Mouse (Mus musculus) neural tube, embryonic 13.5 days (tissue): ENCODE data around the gene Gucy2e. TPM values are rescaled to one million over a fixed set of nuclear protein-coding genes. Genes with fewer than 3 reads are reported as not detected.

Source experiments
- ATAC-seq: fragments of 200-750 bp; cut with Nextera tagmentation; 2 replicates; pipeline ENCODE4 v1.8.0; 2017; ENCODE audit warnings: low read depth, mild to moderate bottlenecking, moderate TSS enrichment, moderate library complexity
- H3K27ac ChIP-seq: fragments of 300-500 bp; sonication (generic); replicated peaks from 2 replicates; pipeline ENCODE4 v1.5.1; 2015; ENCODE audit warnings: moderate library complexity, mild to moderate bottlenecking, inconsistent platforms
- H3K27me3 ChIP-seq: fragments of 300-500 bp; sonication (generic); 2 replicates; pipeline ENCODE4 v1.6.1; 2015; ENCODE audit warnings: mild to moderate bottlenecking, inconsistent platforms
- H3K36me3 ChIP-seq: fragments of 300-500 bp; sonication (generic); 2 replicates; pipeline ENCODE4 v1.6.1; 2015; ENCODE audit warnings: mild to moderate bottlenecking, inconsistent platforms
- H3K4me1 ChIP-seq: fragments of 300-500 bp; sonication (generic); replicated peaks from 2 replicates; pipeline ENCODE4 v1.6.1; 2015; ENCODE audit warnings: inconsistent platforms
- H3K4me2 ChIP-seq: fragments of 300-500 bp; sonication (generic); 2 replicates; pipeline ENCODE4 v1.6.1; 2015; ENCODE audit warnings: inconsistent platforms, mild to moderate bottlenecking, moderate library complexity
- H3K4me3 ChIP-seq: fragments of 300-500 bp; sonication (generic); 2 replicates; pipeline ENCODE4 v1.5.1; 2015; ENCODE audit warnings: mild to moderate bottlenecking, inconsistent platforms
- H3K9ac ChIP-seq: fragments of 300-500 bp; sonication (generic); 2 replicates; pipeline ENCODE4 v1.6.1; 2015; ENCODE audit warnings: moderate library complexity, mild to moderate bottlenecking, inconsistent platforms
- H3K9me3 ChIP-seq: fragments of 300-500 bp; sonication (generic); 2 replicates; pipeline ENCODE4 v1.6.1; 2016; ENCODE audit warnings: inconsistent platforms
- WGBS: fragments of 180-500 bp; shearing (Covaris S2); methylation state at CpG from one replicate; pipeline ENCODE4 v1.1.7; 2015; 5-methylcytosine and 5-hydroxymethylcytosine counted together
- polyA plus RNA-seq: library from polyadenylated mRNA; unstranded; fragments of >200 nt; fragmentation: Nextera tagmentation; extraction: Ambion mirVana; gene quantifications from 2 replicates; pipeline ENCODE4 v1.2.1, GENCODE M21; 2015

Gene Gucy2e
- polyA plus RNA-seq, 1 experiment from 2014 or later: 0.21 TPM

GRCm38 (mm10) chr11:69258287-69258686 is 21.5 kb upstream of the Gucy2e start:
- no peak for ATAC-seq
- Histone ChIP-seq H3K27ac (no peak overlapping the region), H3K9me3 (no peaks in the 10 kb centered on the region), H3K4me2 (no peak overlapping the region), H3K4me3 (no peak overlapping the region), H3K4me1 (no peaks in the 10 kb centered on the region), H3K9ac (no peak overlapping the region), H3K27me3 (no peaks in the 10 kb centered on the region; the same call in 1 of the 2 replicates), H3K36me3 (no peaks in the 10 kb centered on the region)
- 57% methylated on average over 5 of the region's 5 CpGs for WGBS

DNA sequence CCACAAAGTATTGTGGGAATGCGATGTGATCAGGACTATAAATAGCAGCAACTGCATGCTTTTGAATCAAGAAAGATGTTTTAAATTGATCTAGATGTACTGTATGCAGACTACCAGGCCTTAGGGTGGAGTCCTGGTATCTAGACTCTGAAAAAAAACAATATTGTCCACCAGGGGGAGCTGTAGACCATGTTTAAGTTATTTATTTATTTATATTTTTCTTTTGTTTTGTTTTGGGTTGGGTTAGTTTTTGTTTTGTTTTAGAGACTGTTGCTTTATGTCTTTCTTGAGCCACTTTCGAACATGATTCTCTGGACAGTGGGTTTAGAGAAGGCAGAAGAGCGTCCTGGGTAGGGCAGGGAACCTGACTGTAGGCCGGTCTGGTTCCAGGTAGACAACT is 21.0 kb upstream of the Gucy2e start:
- no peak overlapping the region for H3K27ac ChIP-seq
- no peaks in the 10 kb centered on the region; the same call in 1 of the 2 replicates for H3K27me3 ChIP-seq
- no peaks in the 10 kb centered on the region for H3K9me3 ChIP-seq
- no peak overlapping the region for H3K9ac ChIP-seq
- H3K4me2 ChIP-seq: no peak overlapping the region
- peak; percentile 56; the same call in 1 of the 2 replicates for ATAC-seq
- no peaks in the 10 kb centered on the region for H3K4me1 ChIP-seq
- 53% methylated on average over 4 of the region's 4 CpGs for WGBS
- H3K36me3 ChIP-seq: no peaks in the 10 kb centered on the region
- no peak overlapping the region for H3K4me3 ChIP-seq

DNA sequence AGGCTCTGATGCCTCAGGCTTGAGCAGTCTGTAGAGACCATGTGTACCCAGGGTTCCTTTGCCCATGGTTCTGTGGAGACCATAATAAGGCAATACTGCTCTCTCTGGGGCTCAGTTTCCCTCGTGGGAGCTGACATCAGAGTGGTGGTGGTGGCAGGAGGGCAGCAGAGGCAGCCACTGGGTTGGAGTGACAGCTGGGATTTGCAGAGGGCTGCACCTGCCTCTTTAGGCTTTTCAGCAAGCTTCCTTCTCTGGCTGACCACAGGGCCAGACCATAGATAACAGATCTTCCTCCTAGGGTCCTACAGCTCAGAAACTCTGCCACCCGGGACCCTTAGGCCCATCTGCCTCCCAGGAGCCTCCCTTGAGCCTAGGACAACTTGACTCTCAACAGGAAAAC is 20.2 kb upstream of the Gucy2e start:
- no peaks in the 10 kb centered on the region for H3K4me1 ChIP-seq
- no peak overlapping the region for H3K4me2 ChIP-seq
- H3K36me3 ChIP-seq: no peaks in the 10 kb centered on the region
- no peaks in the 10 kb centered on the region; the same call in 1 of the 2 replicates for H3K27me3 ChIP-seq
- no peaks in the 10 kb centered on the region for H3K9me3 ChIP-seq
- no peak overlapping the region for H3K4me3 ChIP-seq
- no peak overlapping the region for H3K27ac ChIP-seq
- peak overlapping the region; percentile 38; the same call in 1 of the 2 replicates for H3K9ac ChIP-seq
- WGBS: 73% methylated on average over 2 of the region's 2 CpGs
- ATAC-seq: no peak

DNA sequence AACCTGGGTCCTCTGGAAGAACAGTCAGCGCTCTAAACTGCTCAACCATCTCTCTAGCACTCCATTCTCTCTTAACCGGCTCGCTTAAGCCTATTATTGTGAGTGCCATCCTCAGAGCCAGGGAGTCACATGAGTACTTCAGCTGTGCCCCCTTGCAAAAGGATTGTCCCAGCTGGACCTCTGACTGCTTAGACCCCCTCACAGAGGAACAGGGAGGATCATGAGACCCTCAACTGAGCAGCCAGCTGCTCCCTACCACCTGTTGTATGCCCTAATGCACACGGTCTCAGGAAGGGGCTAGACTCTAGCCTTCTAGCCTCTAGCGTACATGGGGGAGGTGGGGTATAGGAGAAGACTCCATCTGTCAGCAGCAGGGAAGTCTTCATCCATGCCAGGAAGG is 18.0 kb upstream of the Gucy2e start:
- H3K4me1 ChIP-seq: no peaks in the 10 kb centered on the region
- H3K4me2 ChIP-seq: no peak overlapping the region
- H3K27ac ChIP-seq: no peak overlapping the region
- no peak for ATAC-seq
- H3K36me3 ChIP-seq: no peaks in the 10 kb centered on the region
- WGBS: 74% methylated on average over 5 of the region's 5 CpGs
- no peak overlapping the region for H3K9ac ChIP-seq
- no peaks in the 10 kb centered on the region; the same call in 1 of the 2 replicates for H3K27me3 ChIP-seq
- no peaks in the 10 kb centered on the region for H3K9me3 ChIP-seq
- no peak overlapping the region for H3K4me3 ChIP-seq

- 40% methylated on average over 9 of the region's 9 CpGs for WGBS
- no peak overlapping the region for H3K27ac ChIP-seq
- ATAC-seq: no peak
Measured at GRCm38 (mm10) chr11:69253131-69253530, 16.3 kb upstream of the Gucy2e start.

DNA sequence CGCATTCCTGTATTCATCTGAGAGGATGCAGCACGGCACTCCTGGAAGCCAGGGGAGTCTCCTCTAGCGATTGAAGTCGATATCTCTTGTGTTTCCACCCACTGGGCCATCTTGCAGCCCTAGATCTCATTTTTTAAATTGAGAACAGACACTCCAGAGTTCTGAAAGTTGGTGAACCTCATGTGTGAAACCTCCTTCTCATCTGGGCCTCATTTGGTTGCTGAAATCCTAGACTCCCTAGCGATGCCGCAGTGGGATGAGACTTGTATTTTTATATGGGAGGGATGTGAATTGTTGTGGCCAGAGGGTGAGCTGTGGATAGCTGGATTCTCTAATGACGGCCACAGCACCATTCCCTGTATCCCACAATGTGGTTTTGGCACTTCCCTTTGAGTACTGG is 15.1 kb upstream of the Gucy2e start:
- Histone ChIP-seq H3K27ac (no peak overlapping the region), H3K36me3 (no peaks in the 10 kb centered on the region), H3K4me1 (no peaks in the 10 kb centered on the region), H3K4me3 (no peak overlapping the region), H3K27me3 (no peaks in the 10 kb centered on the region; the same call in 1 of the 2 replicates), H3K9ac (no peak overlapping the region), H3K9me3 (no peaks in the 10 kb centered on the region), H3K4me2 (no peak overlapping the region)
- 88% methylated on average over 7 of the region's 7 CpGs for WGBS
- ATAC-seq: no peak

More at GRCm38 (mm10) chr11:69253131-69253530, 16.3 kb upstream of the Gucy2e start:
- Histone ChIP-seq H3K27me3 (no peaks in the 10 kb centered on the region; the same call in 1 of the 2 replicates), H3K4me3 (no peak overlapping the region), H3K9me3 (no peaks in the 10 kb centered on the region), H3K4me2 (no peak overlapping the region), H3K9ac (no peak overlapping the region), H3K4me1 (no peaks in the 10 kb centered on the region), H3K36me3 (no peaks in the 10 kb centered on the region)

- Histone ChIP-seq H3K9ac (no peak overlapping the region), H3K4me2 (no peak overlapping the region), H3K9me3 (no peaks in the 10 kb centered on the region), H3K27ac (no peak overlapping the region), H3K4me1 (no peaks in the 10 kb centered on the region), H3K4me3 (no peak overlapping the region), H3K27me3 (no peaks in the 10 kb centered on the region; the same call in 1 of the 2 replicates), H3K36me3 (no peaks in the 10 kb centered on the region)
- WGBS: 63% methylated on average over 14 of the region's 14 CpGs
- ATAC-seq: no peak
Measured at GRCm38 (mm10) chr11:69251135-69251842, 14.5 kb upstream of the Gucy2e start.

- Histone ChIP-seq H3K4me3 (no peak overlapping the region), H3K4me1 (peaks cover 4% of the 10 kb centered on the region; the same call in 1 of the 2 replicates), H3K9ac (no peak overlapping the region), H3K27me3 (no peaks in the 10 kb centered on the region), H3K4me2 (no peak overlapping the region), H3K36me3 (no peaks in the 10 kb centered on the region), H3K27ac (no peak overlapping the region), H3K9me3 (no peaks in the 10 kb centered on the region)
- no peak for ATAC-seq
- 76% methylated on average over 5 of the region's 5 CpGs for WGBS
Measured at GRCm38 (mm10) chr11:69250106-69250505, 13.3 kb upstream of the Gucy2e start.

GRCm38 (mm10) chr11:69249131-69249530 is 12.3 kb upstream of the Gucy2e start:
- WGBS: 86% methylated on average over 3 of the region's 3 CpGs
- no peaks in the 10 kb centered on the region for H3K27me3 ChIP-seq
- H3K9ac ChIP-seq: no peak overlapping the region
- H3K27ac ChIP-seq: no peak overlapping the region
- no peak overlapping the region for H3K4me2 ChIP-seq
- no peak overlapping the region for H3K4me3 ChIP-seq
- no peaks in the 10 kb centered on the region for H3K36me3 ChIP-seq
- ATAC-seq: no peak
- peaks cover 4% of the 10 kb centered on the region; the same call in 1 of the 2 replicates for H3K4me1 ChIP-seq
- H3K9me3 ChIP-seq: no peaks in the 10 kb centered on the region

DNA sequence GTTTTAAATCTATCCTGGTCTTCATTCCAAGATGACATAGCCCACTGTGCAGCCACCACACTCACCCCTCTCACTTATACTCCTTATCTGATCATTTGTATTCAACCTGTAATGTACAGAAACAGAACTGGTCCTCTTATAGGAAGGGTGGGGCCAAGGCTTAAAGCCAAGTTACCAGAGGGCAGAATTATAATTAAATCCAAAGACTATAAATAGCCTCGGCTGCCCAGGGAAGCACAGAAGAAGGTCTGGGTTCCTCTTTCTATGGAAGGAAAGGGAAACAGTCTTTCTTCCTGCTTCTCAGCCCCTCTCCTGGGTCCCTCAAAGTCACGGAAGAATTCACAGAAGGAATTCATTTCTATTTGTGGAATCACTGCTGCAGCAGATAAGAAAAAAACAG is 8.8 kb upstream of the Gucy2e start:
- Histone ChIP-seq H3K9ac (no peak overlapping the region), H3K4me3 (no peak overlapping the region), H3K27ac (no peak overlapping the region), H3K27me3 (no peaks in the 10 kb centered on the region), H3K9me3 (no peaks in the 10 kb centered on the region), H3K36me3 (no peaks in the 10 kb centered on the region), H3K4me2 (peak overlapping the region; percentile 24; the same call in 1 of the 2 replicates), H3K4me1 (peaks cover 4% of the 10 kb centered on the region; the same call in 1 of the 2 replicates)
- ATAC-seq: no peak
- WGBS: 52% methylated on average over 2 of the region's 2 CpGs

DNA sequence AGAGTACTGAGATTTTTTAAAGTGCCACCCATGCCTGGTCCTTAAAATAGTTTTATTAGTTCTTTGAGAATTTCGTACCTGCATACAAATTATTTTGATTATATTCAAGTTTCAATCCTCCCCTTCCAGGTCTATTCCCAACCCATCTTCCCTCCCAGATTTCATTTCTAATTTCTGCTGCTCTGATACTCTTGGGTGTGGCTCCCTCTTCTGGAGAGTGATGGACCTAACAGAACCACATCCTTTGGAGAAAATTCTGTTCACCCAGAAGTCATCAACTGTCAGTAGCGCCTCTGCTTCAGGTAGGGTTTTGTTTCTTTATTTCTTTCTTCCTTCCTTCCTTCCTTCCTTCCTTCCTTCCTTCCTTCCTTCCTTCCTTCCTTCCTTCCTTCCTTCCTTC is 8.1 kb upstream of the Gucy2e start:
- H3K4me2 ChIP-seq: no peak overlapping the region
- H3K36me3 ChIP-seq: no peaks in the 10 kb centered on the region
- no peaks in the 10 kb centered on the region for H3K9me3 ChIP-seq
- no peak for ATAC-seq
- H3K4me3 ChIP-seq: no peak overlapping the region
- H3K4me1 ChIP-seq: peaks cover 4% of the 10 kb centered on the region; the same call in 1 of the 2 replicates
- H3K9ac ChIP-seq: no peak overlapping the region
- no peaks in the 10 kb centered on the region for H3K27me3 ChIP-seq
- WGBS: 25% methylated on average over 2 of the region's 2 CpGs
- H3K27ac ChIP-seq: no peak overlapping the region

DNA sequence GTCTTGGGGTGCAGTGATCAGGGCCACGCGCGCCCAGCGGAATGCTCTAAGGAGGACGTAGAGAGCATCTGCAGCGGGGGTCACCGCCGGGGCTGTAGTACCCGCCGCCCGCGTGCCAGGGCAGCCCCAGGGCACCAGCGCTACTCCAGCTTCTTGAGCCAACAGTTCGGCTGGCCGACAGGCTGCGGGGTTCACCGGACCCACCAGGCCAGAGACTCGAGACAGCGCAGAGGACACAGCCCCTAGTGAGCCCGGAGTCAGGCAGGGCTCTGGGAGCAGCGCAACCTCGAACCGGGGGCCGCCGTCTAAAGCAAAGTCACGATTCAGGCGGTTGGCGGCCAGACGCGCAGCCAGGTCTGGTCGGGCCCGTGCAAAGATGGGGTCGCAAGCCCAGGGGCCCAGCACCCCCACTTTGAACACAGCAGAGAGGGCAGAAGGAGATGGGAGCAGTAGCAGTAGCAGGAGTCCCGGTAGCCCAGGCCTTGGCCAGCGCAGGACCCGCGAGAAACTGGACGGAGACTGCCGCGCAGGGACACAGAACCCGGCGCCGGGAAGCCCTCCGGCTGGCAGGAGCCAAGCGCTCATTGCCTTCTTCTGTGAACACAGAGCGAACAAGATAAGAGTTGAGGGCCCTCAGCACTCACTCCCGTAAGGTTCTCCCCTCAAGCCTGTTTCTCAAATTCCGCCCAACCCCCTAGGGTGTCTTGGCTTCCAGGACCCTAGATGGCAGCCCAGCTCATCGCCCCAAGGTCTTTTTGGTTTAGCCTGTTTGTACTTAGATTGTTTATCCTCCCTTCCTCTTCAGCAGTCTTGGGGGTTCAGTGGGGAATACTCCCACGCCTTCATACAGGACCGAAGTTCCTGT is 543 bp downstream of the Gucy2e start:
- Histone ChIP-seq H3K4me3 (peak overlapping the region; percentile 46), H3K36me3 (no peaks in the 10 kb centered on the region), H3K4me2 (peak overlapping the region; percentile 77), H3K4me1 (peaks cover 22% of the 10 kb centered on the region), H3K27ac (peak overlapping the region; percentile 83; the same call in 1 of the 2 replicates), H3K9me3 (no peaks in the 10 kb centered on the region), H3K9ac (peak overlapping the region; percentile 70), H3K27me3 (peaks cover 51% of the 10 kb centered on the region)
- 4% methylated on average over 51 of the region's 51 CpGs for WGBS
- ATAC-seq: 0 out of 2 replicates have a peak, but pooled peaks have one; percentile 11
